8 mouse cellular contexts compared by ENCODE assay signal in genomic region chr16:8736032-8736431, GRCm38 (mm10). TPM values are rescaled to one million over a fixed set of nuclear protein-coding genes. Genes with fewer than 3 reads are reported as not detected.
A peak's percentile ranks its signal among the peaks of the same experiment; 100 is the strongest.
DNase-seq lines count a peak whose midpoint lies in the region; ATAC-seq and TF ChIP-seq lines count a peak whose summit lies in the region.

No protein-coding gene starts in this region.

- 13% methylated on average over 8 of the region's 8 CpGs for WGBS in intestine, embryonic 16.5 days
- 24% methylated on average over 8 of the region's 8 CpGs for WGBS in midbrain, embryonic 12.5 days

- no peaks in the 10 kb centered on the region for H3K36me3 ChIP-seq in intestine, embryonic 16.5 days (ENCODE audit: control insufficient read depth, insufficient read depth, low read length)
- H3K36me3 ChIP-seq in midbrain, embryonic 12.5 days = no peaks in the 10 kb centered on the region

- DNase-seq in left cerebral cortex, adult 2 months (ENCODE audit: extremely low spot score in 1 of 2, low spot score in 2 of 2) = no peak
- DNase-seq in left cerebral cortex, adult 11 months (ENCODE audit: low spot score) = no peak
- no peak for DNase-seq in left cerebral cortex, adult 8-10 months (ENCODE audit: low spot score in 2 of 2)
- no peak for DNase-seq in layer of hippocampus, adult 18-20 months (ENCODE audit: low spot score in 2 of 2)
- no peak for DNase-seq in frontal cortex, postnatal 14 days (ENCODE audit: low spot score in 2 of 2)

- H3K27me3 ChIP-seq in intestine, embryonic 16.5 days (replicated peaks; ENCODE audit: control insufficient read depth, insufficient read depth, low read length) = no peaks in the 10 kb centered on the region
- H3K27me3 ChIP-seq in midbrain, embryonic 12.5 days = no peaks in the 10 kb centered on the region

- peak overlapping the region; percentile 92 for H3K4me2 ChIP-seq in intestine, embryonic 16.5 days (ENCODE audit: low read depth, low read length)
- peak overlapping the region; percentile 97 for H3K4me2 ChIP-seq in midbrain, embryonic 12.5 days (replicated peaks)

- ATAC-seq in erythroid progenitor cell, adult 5-6 weeks (replicated peaks; ENCODE audit: low FRiP score, poor library complexity, severe bottlenecking) = peak; percentile 61
- ATAC-seq in intestine, embryonic 16.5 days = no peak
- no peak for ATAC-seq in midbrain, embryonic 12.5 days (ENCODE audit: low FRiP score, low read depth)

- H3K9me3 ChIP-seq in intestine, embryonic 16.5 days (ENCODE audit: control insufficient read depth, low read length) = no peaks in the 10 kb centered on the region
- no peaks in the 10 kb centered on the region for H3K9me3 ChIP-seq in midbrain, embryonic 12.5 days

- intact Hi-C loops in left cerebral cortex, adult 2 months (cut with DNase I) = no loop called here

- H3K4me3 ChIP-seq in left cerebral cortex, adult 2 months = peak overlapping the region; percentile 91
- H3K4me3 ChIP-seq in intestine, embryonic 16.5 days (ENCODE audit: low read length) = peak overlapping the region; percentile 98
- peak overlapping the region; percentile 98 for H3K4me3 ChIP-seq in midbrain, embryonic 12.5 days

- peaks cover 28% of the 10 kb centered on the region for H3K4me1 ChIP-seq in intestine, embryonic 16.5 days (ENCODE audit: control insufficient read depth, insufficient read depth, low read length)
- peaks cover 32% of the 10 kb centered on the region for H3K4me1 ChIP-seq in midbrain, embryonic 12.5 days

- peak overlapping the region; percentile 96 for H3K9ac ChIP-seq in intestine, embryonic 16.5 days (ENCODE audit: low read depth, low read length)
- H3K9ac ChIP-seq in midbrain, embryonic 12.5 days (replicated peaks) = peak overlapping the region; percentile 40; the same call in 1 of the 2 replicates

- no peak overlapping the region for H3K27ac ChIP-seq in left cerebral cortex, adult 2 months
- no peak overlapping the region for H3K27ac ChIP-seq in intestine, embryonic 16.5 days (ENCODE audit: low read length)
- no peak overlapping the region for H3K27ac ChIP-seq in midbrain, embryonic 12.5 days (replicated peaks)

- no peak; the same call in 1 of the 2 replicates for TF ChIP-seq CTCF in left cerebral cortex, adult 2 months (IDR thresholded peaks at IDR 0.05)

RNA-seq across cellular contexts. Expression of gene Gm5767, which starts 55.5 kb away (rescaled TPM):
- total RNA-seq in left cerebral cortex, adult 2 months (2021) = not detected
- not detected in 2 replicates for total RNA-seq in erythroid progenitor cell, adult 5-6 weeks (2015; ENCODE audit: low replicate concordance)
- total RNA-seq in erythroid progenitor cell, adult 5-6 weeks (2017; ENCODE audit: low replicate concordance) = not detected in 2 replicates
- polyA plus RNA-seq in intestine, embryonic 16.5 days (2015; fragmentation: Nextera tagmentation; extraction: Ambion mirVana) = not detected in 2 replicates
- not detected in 2 replicates for polyA plus RNA-seq in midbrain, embryonic 12.5 days (2016; fragmentation: Nextera tagmentation; extraction: Ambion mirVana)
- not detected for total RNA-seq in left cerebral cortex, adult 8-10 months (2022)
- not detected for total RNA-seq in layer of hippocampus, adult 18-20 months (2021)

RNA-seq across cellular contexts. Expression of gene Usp7, which starts 56.1 kb away (rescaled TPM):
- total RNA-seq in left cerebral cortex, adult 2 months (2021) = 100 to 1,000 TPM; 167 to 182 TPM
- total RNA-seq in erythroid progenitor cell, adult 5-6 weeks (2015; ENCODE audit: low replicate concordance) = 742 and 897 TPM in 2 replicates
- total RNA-seq in erythroid progenitor cell, adult 5-6 weeks (2017; ENCODE audit: low replicate concordance) = 1,089 and 1,449 TPM in 2 replicates
- polyA plus RNA-seq in intestine, embryonic 16.5 days (2015; fragmentation: Nextera tagmentation; extraction: Ambion mirVana) = 16.1 and 19.1 TPM in 2 replicates
- 35.9 and 38.4 TPM in 2 replicates for polyA plus RNA-seq in midbrain, embryonic 12.5 days (2016; fragmentation: Nextera tagmentation; extraction: Ambion mirVana)
- total RNA-seq in left cerebral cortex, adult 8-10 months (2022) = 100 to 1,000 TPM; 149 to 164 (median 158) TPM
- total RNA-seq in layer of hippocampus, adult 18-20 months (2021) = 100 to 1,000 TPM; 144 to 151 TPM

Comparison
In these comparisons a context has a peak if more than half of its experiments do, and no peak if none do; other contexts are left out.
1. RNA of gene Usp7, which starts 56.1 kb away (total RNA-seq): 742 to 1,449 TPM in erythroid progenitor cell, adult 5-6 weeks; 167 to 182 TPM in left cerebral cortex, adult 2 months, 149 to 164 TPM in left cerebral cortex, adult 8-10 months and 144 to 151 TPM in layer of hippocampus, adult 18-20 months; every median in the first group is over 4 times any median in the second.
2. Peak in every context shown above with its lines, with median percentiles within 50 percentile points of each other: H3K4me3 ChIP-seq.